Mouse (Mus musculus): ENCODE measurements around the gene Tppp3.

Tppp3 gene

DNA sequence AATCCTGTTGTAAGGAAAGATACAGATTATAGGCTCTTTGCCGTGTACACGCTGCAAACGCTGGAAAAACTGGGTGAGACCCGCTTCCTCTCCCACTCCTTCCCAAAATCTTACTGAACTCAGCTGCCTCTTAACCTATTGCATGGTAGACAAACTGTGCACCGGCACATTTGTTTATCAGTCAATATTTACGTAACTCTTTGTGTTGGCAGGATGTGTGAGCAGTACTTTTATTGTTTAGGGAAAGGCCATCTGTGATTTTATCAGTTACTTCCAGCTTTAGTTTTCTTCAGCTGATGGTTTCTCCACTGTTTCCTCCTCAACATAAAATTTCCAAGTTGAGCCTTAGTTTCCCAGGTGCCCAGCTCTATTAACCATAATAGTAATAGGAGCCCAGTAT, 44.4 kb downstream of the Tppp3 start:
- no peak for DNase-seq

DNA sequence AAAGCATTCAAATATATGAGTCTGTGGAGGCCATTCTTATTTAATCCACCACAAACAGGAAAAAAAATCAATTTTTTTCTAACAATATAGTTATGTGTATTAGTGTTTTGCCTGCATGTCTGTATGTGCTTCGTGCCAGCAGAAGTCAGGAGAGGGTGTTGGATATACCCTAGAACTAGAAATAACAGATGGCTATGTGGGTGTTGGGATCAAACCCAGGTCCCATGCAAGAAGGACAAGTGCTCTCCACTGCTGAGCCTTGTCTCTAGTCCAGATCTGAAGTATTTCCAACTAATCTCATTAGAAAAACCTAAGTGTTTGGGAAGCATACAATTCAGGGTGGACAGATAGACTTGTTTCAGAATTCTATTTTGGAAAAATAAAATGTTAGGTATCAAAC, 49.3 kb downstream of the Tppp3 start:
- DNase-seq, result no peak

- DNase-seq, result no peak
Observed at GRCm38 (mm10) chr8:105419800-105420199, 51.5 kb downstream of the Tppp3 start.

GRCm38 (mm10) chr8:105418992-105419391, 52.3 kb downstream of the Tppp3 start:
- no peak for DNase-seq
